In genomic region chr4:116048130-116048920, GRCm38 (mm10) we compare ENCODE assay signal across 15 mouse cellular contexts. TPM values are rescaled to one million over a fixed set of nuclear protein-coding genes. Genes with fewer than 3 reads are reported as not detected.
A peak's percentile ranks its signal among the peaks of the same experiment; 100 is the strongest.
DNase-seq lines count a peak whose midpoint lies in the region; ATAC-seq and TF ChIP-seq lines count a peak whose summit lies in the region.
"Had no signal": no experiment of that assay in that cellular context is flagged by ENCODE, and none has a peak within 500 bp of the region (broad histone marks: within the 10 kb centered on the region; RNA-seq: fewer than 3 reads in every experiment).

No protein-coding gene starts in this region.

- H3K36me3 ChIP-seq in lung, postnatal 0 days (ENCODE audit: insufficient read depth, low read length) = peaks cover 7% of the 10 kb centered on the region; the same call in 1 of the 2 replicates
- peaks cover 13% of the 10 kb centered on the region for H3K36me3 ChIP-seq in thymus, adult 2 months (ENCODE audit: control insufficient read depth, insufficient read depth, low read length)
- H3K36me3 ChIP-seq: forebrain, embryonic 12.5 days had no signal

- DNase-seq in heart, adult 11 months = peak; percentile 89
- no peak for DNase-seq in heart, postnatal 25 days (ENCODE audit: low spot score)
- DNase-seq in adrenal gland, adult 2 months = peak; percentile 69
- peak; percentile 42 for DNase-seq in gastrocnemius, postnatal 14 days
- DNase-seq in lung, postnatal 0 days (ENCODE audit: low spot score) = peak; percentile 93
- DNase-seq in spleen, postnatal 10 days (ENCODE audit: low spot score in 2 of 2) = no peak
- no peak for DNase-seq in thymus, adult 2 months
- DNase-seq: B cell, adult 2 months; cerebellum, postnatal 36 days; right cerebral cortex, postnatal 4 days had no signal

- H3K4me1 ChIP-seq in lung, postnatal 0 days (ENCODE audit: insufficient read depth, low read depth, low read length) = peaks cover 8% of the 10 kb centered on the region
- H3K4me1 ChIP-seq in thymus, adult 2 months (replicated peaks; ENCODE audit: control insufficient read depth, insufficient read depth, low read length) = peaks cover 11% of the 10 kb centered on the region

- H3K27ac ChIP-seq in lung, postnatal 0 days (ENCODE audit: low read length) = peak overlapping the region; percentile 64
- no peak overlapping the region for H3K27ac ChIP-seq in thymus, adult 2 months (ENCODE audit: control insufficient read depth, insufficient read depth, low read length)
- H3K27ac ChIP-seq: embryonic facial prominence, embryonic 13.5 days; forebrain, embryonic 12.5 days had no signal

- H3K9me3 ChIP-seq in lung, postnatal 0 days (ENCODE audit: low read length) = no peaks in the 10 kb centered on the region
- H3K9me3 ChIP-seq: embryonic facial prominence, embryonic 13.5 days; forebrain, embryonic 12.5 days had no signal

- H3K4me2 ChIP-seq in lung, postnatal 0 days (replicated peaks; ENCODE audit: low read depth, low read length) = no peak overlapping the region
- H3K4me2 ChIP-seq: embryonic facial prominence, embryonic 13.5 days; forebrain, embryonic 12.5 days; liver, embryonic 11.5 days had no signal

- TF ChIP-seq POLR2A in thymus, adult 2 months (IDR thresholded peaks at IDR 0.05; ENCODE audit: control insufficient read depth, extremely low read depth, insufficient read depth, low read length, poor library complexity) = no peak

- H3K9ac ChIP-seq in lung, postnatal 0 days (replicated peaks; ENCODE audit: low read depth) = no peak overlapping the region
- H3K9ac ChIP-seq: embryonic facial prominence, embryonic 13.5 days; forebrain, embryonic 12.5 days had no signal

- TF ChIP-seq CTCF in lung, postnatal 0 days (IDR thresholded peaks at IDR 0.05) = no peak
- no peak for TF ChIP-seq CTCF in thymus, adult 2 months (IDR thresholded peaks at IDR 0.05; ENCODE audit: borderline replicate concordance, control insufficient read depth, extremely low read depth, insufficient read depth, low read length, poor library complexity)

- H3K4me3 ChIP-seq in lung, postnatal 0 days (ENCODE audit: low read depth, low read length) = no peak overlapping the region
- H3K4me3 ChIP-seq in thymus, adult 2 months (ENCODE audit: control insufficient read depth, insufficient read depth, low read length) = no peak overlapping the region
- H3K4me3 ChIP-seq: embryonic facial prominence, embryonic 13.5 days; forebrain, embryonic 12.5 days had no signal

- intact Hi-C loops in heart, postnatal 25 days (cut with DNase I) = no loop called here
- intact Hi-C loops in gastrocnemius, postnatal 14 days (cut with DNase I; ENCODE audit: low total_unique reads) = no loop called here

- no peaks in the 10 kb centered on the region for H3K27me3 ChIP-seq in lung, postnatal 0 days (replicated peaks; ENCODE audit: insufficient read depth, low read length)
- H3K27me3 ChIP-seq in thymus, adult 2 months (ENCODE audit: control insufficient read depth, insufficient read depth, low read length) = no peaks in the 10 kb centered on the region
- H3K27me3 ChIP-seq: embryonic facial prominence, embryonic 13.5 days had no signal

- ATAC-seq in lung, postnatal 0 days = peak; percentile 97
- ATAC-seq in erythroblast, adult 5-6 weeks (replicated peaks; ENCODE audit: low FRiP score, poor library complexity, severe bottlenecking) = no peak
- ATAC-seq: hindbrain, embryonic 16.5 days had no signal

- TF ChIP-seq EP300 in lung, postnatal 0 days (IDR thresholded peaks at IDR 0.05) = peak; percentile 97

- WGBS in lung, postnatal 0 days = 52% methylated on average over 7 of the region's 7 CpGs
- 91% methylated on average over 7 of the region's 7 CpGs for WGBS in thymus, adult 2 months

RNA-seq across cellular contexts. Expression of gene Nsun4, which starts 5.4 kb away (rescaled TPM):
- 10 to 100 TPM; 24.5 to 27.9 TPM for total RNA-seq in heart, postnatal 25 days (2021)
- total RNA-seq in adrenal gland, adult 2 months (2021) = 10 to 100 TPM; 24.4 to 32.7 TPM
- 7.7 and 10.3 TPM in 2 replicates for polyA plus RNA-seq in adrenal gland, adult 2 months (2012; rRNA removed)
- total RNA-seq in gastrocnemius, postnatal 14 days (2021) = 10 to 100 TPM; 12.7 to 13.9 TPM
- polyA plus RNA-seq in lung, postnatal 0 days (2015; fragmentation: Nextera tagmentation; extraction: Ambion mirVana) = 33.7 and 37.9 TPM in 2 replicates
- total RNA-seq in erythroblast, adult 5-6 weeks (2015; ENCODE audit: low replicate concordance) = 2.5 and 2.9 TPM in 2 replicates
- 0.43 and 1.1 TPM in 2 replicates for total RNA-seq in erythroblast, adult 5-6 weeks (2017; ENCODE audit: low replicate concordance)
- 15.9 and 19.1 TPM in 2 replicates for polyA plus RNA-seq in thymus, adult 2 months (2012; rRNA removed)

RNA-seq across cellular contexts. Expression of gene Uqcrh, which starts 26.5 kb away (rescaled TPM):
- 1,000 to 10,000 TPM; 1,988 to 2,066 TPM for total RNA-seq in heart, postnatal 25 days (2021)
- 100 to 1,000 TPM; 439 to 769 TPM for total RNA-seq in adrenal gland, adult 2 months (2021)
- 33.6 and 37.9 TPM in 2 replicates for polyA plus RNA-seq in adrenal gland, adult 2 months (2012; rRNA removed)
- total RNA-seq in gastrocnemius, postnatal 14 days (2021) = 100 to 1,000 TPM; 876 to 989 TPM
- polyA plus RNA-seq in lung, postnatal 0 days (2015; fragmentation: Nextera tagmentation; extraction: Ambion mirVana) = 423 and 444 TPM in 2 replicates
- 197 and 223 TPM in 2 replicates for total RNA-seq in erythroblast, adult 5-6 weeks (2015; ENCODE audit: low replicate concordance)
- 191 and 235 TPM in 2 replicates for total RNA-seq in erythroblast, adult 5-6 weeks (2017; ENCODE audit: low replicate concordance)
- polyA plus RNA-seq in thymus, adult 2 months (2012; rRNA removed) = 133 and 213 TPM in 2 replicates

RNA-seq across cellular contexts. Expression of gene Lrrc41, which starts 26.7 kb away (rescaled TPM):
- 10 to 100 TPM; 24.6 to 29.4 TPM for total RNA-seq in heart, postnatal 25 days (2021)
- total RNA-seq in adrenal gland, adult 2 months (2021) = 10 to 100 TPM; 63.3 to 71.4 TPM
- polyA plus RNA-seq in adrenal gland, adult 2 months (2012; rRNA removed) = 119 and 160 TPM in 2 replicates
- total RNA-seq in gastrocnemius, postnatal 14 days (2021) = 10 to 100 TPM; 19.0 to 25.0 TPM
- 46.1 and 49.0 TPM in 2 replicates for polyA plus RNA-seq in lung, postnatal 0 days (2015; fragmentation: Nextera tagmentation; extraction: Ambion mirVana)
- 3.5 and 9.0 TPM in 2 replicates for total RNA-seq in erythroblast, adult 5-6 weeks (2015; ENCODE audit: low replicate concordance)
- 1.3 and 3.3 TPM in 2 replicates for total RNA-seq in erythroblast, adult 5-6 weeks (2017; ENCODE audit: low replicate concordance)
- polyA plus RNA-seq in thymus, adult 2 months (2012; rRNA removed) = 66.1 and 67.1 TPM in 2 replicates

RNA-seq across cellular contexts. Expression of gene Faah, which starts 30.6 kb away (rescaled TPM):
- total RNA-seq in heart, postnatal 25 days (2021) = under 1 TPM; 0.13 to 0.17 TPM
- total RNA-seq in adrenal gland, adult 2 months (2021) = 1 to 10 TPM; 3.7 to 4.8 TPM
- polyA plus RNA-seq in adrenal gland, adult 2 months (2012; rRNA removed) = 4.7 and 8.0 TPM in 2 replicates
- under 1 TPM in 1 of 2 experiments, not detected in 1; 0.39 TPM for total RNA-seq in gastrocnemius, postnatal 14 days (2021)
- 12.1 and 13.4 TPM in 2 replicates for polyA plus RNA-seq in lung, postnatal 0 days (2015; fragmentation: Nextera tagmentation; extraction: Ambion mirVana)
- 2.1 TPM in 1 of 2 replicates, not detected in the other for total RNA-seq in erythroblast, adult 5-6 weeks (2015; ENCODE audit: low replicate concordance)
- 1.3 TPM in 1 of 2 replicates, not detected in the other for total RNA-seq in erythroblast, adult 5-6 weeks (2017; ENCODE audit: low replicate concordance)
- polyA plus RNA-seq in thymus, adult 2 months (2012; rRNA removed) = 77.2 and 88.1 TPM in 2 replicates

Comparison
In these comparisons a context has a peak if more than half of its experiments do, and no peak if none do; other contexts are left out.
1. DNase-seq: peak in heart, adult 11 months (single experiment), adrenal gland, adult 2 months (single experiment), gastrocnemius, postnatal 14 days (single experiment) and lung, postnatal 0 days (single experiment); none in heart, postnatal 25 days (single experiment), spleen, postnatal 10 days (0 of 2) and thymus, adult 2 months (single experiment).